Mouse (Mus musculus) left cerebral cortex, postnatal 25 days (tissue): ENCODE measurements around the gene Apol11b. TPM values are rescaled to one million over a fixed set of nuclear protein-coding genes. Genes with fewer than 3 reads are reported as not detected.

ENCODE experiments used
- total RNA-seq, 2 experiments: library from RNA; stranded (reverse); gene quantifications; 2 replicates each; pipeline ENCODE4 v1.2.3; 2021

The Apol11b gene
- total RNA-seq, 2 experiments from 2014 or later, result not detected

Other genes starting within 250 kb of the Apol11b start
- under 1 TPM in 1 of 2 experiments, not detected in 1; 0.50 TPM for gene Apol7a, start 244.2 kb downstream of the Apol11b start, total RNA-seq
- gene Apol9a, start 232.2 kb downstream of the Apol11b start, total RNA-seq, result not detected
- gene Apol7b, start 195.8 kb downstream of the Apol11b start, total RNA-seq, result under 1 TPM in 1 of 2 experiments, not detected in 1; 0.28 TPM
- gene Apol10a, start 166.2 kb downstream of the Apol11b start, total RNA-seq, result not detected
- gene Apol11a, start 135.0 kb downstream of the Apol11b start, total RNA-seq, result not detected
- gene Apol7c, start 110.0 kb downstream of the Apol11b start, total RNA-seq, result not detected
- not detected for gene 1700025B11Rik, start 81.4 kb downstream of the Apol11b start, total RNA-seq
- gene Apol10b, start 47.2 kb downstream of the Apol11b start, total RNA-seq, result not detected
- gene Gm36245, start 44.0 kb downstream of the Apol11b start, total RNA-seq, result not detected
- under 1 TPM in 1 of 2 experiments, not detected in 1; 0.27 TPM for gene Apol7e, start 55.6 kb upstream of the Apol11b start, total RNA-seq
- not detected for gene Apol9b, start 85.8 kb upstream of the Apol11b start, total RNA-seq
- 1 to 10 TPM; 2.2 to 3.3 TPM for gene Apol8, start 113.7 kb upstream of the Apol11b start, total RNA-seq
- 10 to 100 TPM; 69.9 to 75.5 TPM for gene Myh9, start 198.9 kb upstream of the Apol11b start, total RNA-seq